Mouse (Mus musculus): ENCODE measurements around the gene Rbfox3.

DNA sequence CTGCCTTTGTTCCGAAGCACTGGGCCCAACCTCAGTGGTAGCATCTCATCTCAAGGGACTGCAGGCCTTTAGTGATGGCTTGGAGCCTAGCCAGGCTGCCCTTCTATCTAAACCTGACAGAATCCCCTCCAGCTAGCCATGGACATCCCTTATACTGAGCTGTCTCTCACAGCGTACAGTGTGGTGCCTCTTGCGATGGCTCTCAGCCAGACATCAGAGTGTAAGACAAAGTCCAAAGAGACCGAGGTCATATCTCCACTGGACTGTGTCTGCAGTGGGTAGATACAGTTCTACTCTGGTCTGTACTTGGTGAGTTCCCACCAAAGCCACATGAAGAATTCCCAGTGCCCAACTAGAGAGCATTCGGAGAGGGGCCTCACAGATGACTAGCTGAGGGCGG is 240.2 kb downstream of the Rbfox3 start:
- no peak for TF ChIP-seq GATA1 (IDR thresholded peaks at IDR 0.05; ENCODE audit: borderline replicate concordance, low read length)
- TF ChIP-seq FLI1 (IDR thresholded peaks at IDR 0.05; ENCODE audit: low read length), result no peak
